Mouse (Mus musculus) limb, embryonic 13.5 days (tissue): ENCODE data around the gene Snx25. TPM values are rescaled to one million over a fixed set of nuclear protein-coding genes. Genes with fewer than 3 reads are reported as not detected.

Source experiments
- ATAC-seq: fragments of 200-750 bp; cut with Nextera tagmentation; 2 replicates; pipeline ENCODE4 v1.8.0; 2017; ENCODE audit warnings: low read depth, moderate number of reproducible peaks, moderate TSS enrichment; ENCODE audit not compliant: low FRiP score
- H3K27ac ChIP-seq: fragments of 300-500 bp; sonication (generic); 2 replicates; pipeline ENCODE4 v1.5.1; 2015; ENCODE audit warnings: inconsistent platforms, mild to moderate bottlenecking, moderate library complexity
- H3K27me3 ChIP-seq: fragments of 300-500 bp; sonication (generic); 2 replicates; pipeline ENCODE4 v1.6.1; 2015; ENCODE audit warnings: mild to moderate bottlenecking, inconsistent platforms
- H3K36me3 ChIP-seq: fragments of 300-500 bp; sonication (generic); 2 replicates; pipeline ENCODE4 v1.6.1; 2015; ENCODE audit warnings: inconsistent platforms, mild to moderate bottlenecking, moderate library complexity
- H3K4me1 ChIP-seq: fragments of 300-500 bp; sonication (generic); 2 replicates; pipeline ENCODE4 v1.6.1; 2015; ENCODE audit warnings: inconsistent platforms
- H3K4me2 ChIP-seq: fragments of 300-500 bp; sonication (generic); replicated peaks from 2 replicates; pipeline ENCODE4 v1.6.1; 2015; ENCODE audit warnings: inconsistent platforms, mild to moderate bottlenecking, moderate library complexity
- H3K4me3 ChIP-seq: fragments of 300-500 bp; sonication (generic); 2 replicates; pipeline ENCODE4 v1.5.1; 2015; ENCODE audit warnings: moderate library complexity, mild to moderate bottlenecking, inconsistent platforms
- H3K9ac ChIP-seq: fragments of 300-500 bp; sonication (generic); 2 replicates; pipeline ENCODE4 v1.6.1; 2015; ENCODE audit warnings: mild to moderate bottlenecking, inconsistent platforms
- H3K9me3 ChIP-seq: fragments of 300-500 bp; sonication (generic); 2 replicates; pipeline ENCODE4 v1.6.1; 2016; ENCODE audit warnings: inconsistent platforms
- WGBS: fragments of 180-500 bp; shearing (Covaris S2); methylation state at CpG from one replicate; pipeline ENCODE4 v1.1.7; 2015; 5-methylcytosine and 5-hydroxymethylcytosine counted together
- polyA plus RNA-seq: library from polyadenylated mRNA; unstranded; fragments of >200 nt; fragmentation: Nextera tagmentation; extraction: Ambion mirVana; gene quantifications from 2 replicates; pipeline ENCODE4 v1.2.1, GENCODE M21; 2015

The Snx25 gene
- polyA plus RNA-seq, 1 experiment from 2014 or later, result 6.6 TPM

DNA sequence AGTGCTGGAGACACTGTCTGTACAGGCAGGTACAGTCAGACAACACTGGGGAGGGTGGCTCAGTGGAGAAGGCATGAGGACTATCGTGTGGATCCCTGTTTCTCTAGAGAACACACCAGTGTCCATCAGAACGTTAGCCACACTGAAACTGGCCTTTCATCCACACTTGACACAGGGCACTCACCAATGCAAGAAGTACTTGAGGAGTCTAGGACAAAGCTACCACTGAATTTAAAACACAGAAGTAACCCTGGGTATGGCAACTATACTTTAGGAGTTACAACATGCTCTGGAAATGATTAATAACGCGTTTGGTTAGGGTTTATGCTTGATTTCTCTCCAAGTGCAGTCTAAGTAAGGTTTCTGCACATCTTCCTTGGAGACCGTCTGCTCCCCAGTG, 79.2 kb downstream of the Snx25 start:
- H3K4me2 ChIP-seq, result no peak overlapping the region
- H3K4me3 ChIP-seq, result no peak overlapping the region
- H3K9me3 ChIP-seq, result no peaks in the 10 kb centered on the region
- no peak for ATAC-seq
- no peak overlapping the region for H3K9ac ChIP-seq
- no peaks in the 10 kb centered on the region for H3K27me3 ChIP-seq
- H3K27ac ChIP-seq, result no peak overlapping the region
- 90% methylated on average over 5 of the region's 5 CpGs for WGBS
- no peaks in the 10 kb centered on the region for H3K4me1 ChIP-seq
- peaks cover 14% of the 10 kb centered on the region for H3K36me3 ChIP-seq

DNA sequence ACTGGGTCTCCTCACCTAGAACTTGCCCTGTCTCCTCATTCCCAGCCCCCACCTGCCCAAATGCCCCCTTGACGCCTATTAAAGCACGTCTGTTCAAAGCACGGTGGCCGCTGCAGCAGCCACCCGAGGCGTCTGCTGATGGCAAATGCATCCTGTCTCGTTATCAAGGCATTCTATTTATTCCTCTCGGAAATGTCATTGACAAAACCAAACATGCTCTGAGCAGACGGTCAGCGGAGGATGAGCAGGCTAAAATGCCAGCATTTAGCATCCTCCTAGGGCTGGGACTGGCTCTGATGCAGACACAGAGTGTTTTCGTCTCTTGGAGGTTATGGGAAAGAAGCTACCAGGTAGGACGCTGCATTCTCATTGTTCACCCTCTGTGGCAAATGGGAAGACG, 111.7 kb downstream of the Snx25 start:
- 53% methylated on average over 13 of the region's 13 CpGs for WGBS
- ATAC-seq, result no peak
- H3K4me2 ChIP-seq, result no peak overlapping the region
- no peaks in the 10 kb centered on the region for H3K9me3 ChIP-seq
- H3K27ac ChIP-seq, result no peak overlapping the region
- peaks cover 39% of the 10 kb centered on the region for H3K36me3 ChIP-seq
- no peaks in the 10 kb centered on the region for H3K4me1 ChIP-seq
- no peak overlapping the region; the same call in 1 of the 2 replicates for H3K9ac ChIP-seq
- no peak overlapping the region for H3K4me3 ChIP-seq
- H3K27me3 ChIP-seq, result no peaks in the 10 kb centered on the region

DNA sequence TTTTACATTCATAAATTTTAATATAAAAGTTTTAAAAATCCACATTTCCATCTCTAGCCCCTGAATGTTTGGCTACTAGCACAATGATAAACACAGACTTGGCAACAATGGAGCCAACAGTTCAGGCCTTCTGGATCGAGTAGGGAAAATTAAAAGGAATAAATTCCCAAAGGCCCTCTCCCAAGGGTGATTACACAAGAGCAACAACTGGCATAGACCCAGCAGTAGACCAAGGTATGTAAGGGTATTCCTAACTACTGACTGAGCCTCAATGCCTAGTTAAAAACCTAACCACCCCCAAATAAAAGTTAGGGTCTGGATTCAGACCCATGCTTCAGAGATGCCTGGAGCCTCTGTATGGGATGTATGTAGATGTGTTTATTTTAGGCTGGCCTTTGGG, 112.3 kb downstream of the Snx25 start:
- 63% methylated on average over 1 of the region's 1 CpGs for WGBS
- no peak overlapping the region for H3K27ac ChIP-seq
- no peak overlapping the region for H3K4me2 ChIP-seq
- H3K27me3 ChIP-seq, result no peaks in the 10 kb centered on the region
- no peaks in the 10 kb centered on the region for H3K4me1 ChIP-seq
- H3K4me3 ChIP-seq, result no peak overlapping the region
- peaks cover 39% of the 10 kb centered on the region for H3K36me3 ChIP-seq
- H3K9ac ChIP-seq, result no peak overlapping the region
- no peak for ATAC-seq
- no peaks in the 10 kb centered on the region for H3K9me3 ChIP-seq

DNA sequence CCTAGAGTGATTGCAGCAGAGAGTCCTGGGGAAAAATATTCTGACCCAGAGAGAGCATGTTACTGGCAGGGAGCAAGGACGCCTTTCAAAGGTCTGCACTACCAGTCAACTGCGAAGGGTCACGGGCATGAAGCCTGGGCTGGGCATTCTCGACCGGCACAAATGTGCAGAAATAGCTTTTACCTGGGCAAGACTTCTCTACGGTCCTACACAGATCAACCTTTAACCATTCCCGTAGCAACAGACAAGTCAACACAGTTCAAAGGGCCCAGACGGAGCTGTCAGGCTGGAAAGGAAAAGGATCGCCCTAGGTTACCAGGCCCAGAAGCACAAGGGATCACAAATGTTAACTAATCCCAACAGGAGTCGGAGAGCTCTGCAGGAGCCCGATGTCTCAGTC, 115.7 kb downstream of the Snx25 start:
- Histone ChIP-seq H3K4me3 (no peak overlapping the region), H3K9ac (no peak overlapping the region), H3K9me3 (no peaks in the 10 kb centered on the region), H3K4me2 (no peak overlapping the region), H3K27ac (no peak overlapping the region), H3K27me3 (no peaks in the 10 kb centered on the region), H3K36me3 (peaks cover 29% of the 10 kb centered on the region), H3K4me1 (peaks cover 5% of the 10 kb centered on the region; the same call in 1 of the 2 replicates)
- WGBS, result 75% methylated on average over 11 of the region's 11 CpGs
- no peak for ATAC-seq

DNA sequence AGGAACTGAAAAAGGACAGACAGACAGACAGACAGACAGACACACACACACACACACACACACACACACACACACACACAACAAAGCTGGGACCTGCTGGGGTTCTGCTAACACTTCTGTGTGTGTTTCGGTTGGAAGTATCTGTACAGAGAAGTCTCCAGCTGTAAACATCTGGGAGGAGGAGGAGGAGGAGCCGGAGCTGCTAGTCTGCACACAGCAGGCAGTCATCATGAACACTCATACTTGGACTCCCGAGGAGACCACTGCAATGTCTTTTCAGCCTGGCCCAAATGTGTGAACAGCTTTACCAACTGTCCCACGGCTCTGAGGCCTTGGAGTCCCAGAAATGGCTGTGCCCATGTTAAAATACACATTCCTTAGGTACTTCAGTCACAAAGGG, 127.6 kb downstream of the Snx25 start:
- no peak overlapping the region for H3K4me3 ChIP-seq
- H3K4me2 ChIP-seq, result no peak overlapping the region
- no peak for ATAC-seq
- WGBS, result 40% methylated on average over 4 of the region's 4 CpGs
- H3K27me3 ChIP-seq, result no peaks in the 10 kb centered on the region
- no peak overlapping the region for H3K9ac ChIP-seq
- no peak overlapping the region for H3K27ac ChIP-seq
- peaks cover 7% of the 10 kb centered on the region; the same call in 1 of the 2 replicates for H3K4me1 ChIP-seq
- no peaks in the 10 kb centered on the region for H3K9me3 ChIP-seq
- no peaks in the 10 kb centered on the region for H3K36me3 ChIP-seq

DNA sequence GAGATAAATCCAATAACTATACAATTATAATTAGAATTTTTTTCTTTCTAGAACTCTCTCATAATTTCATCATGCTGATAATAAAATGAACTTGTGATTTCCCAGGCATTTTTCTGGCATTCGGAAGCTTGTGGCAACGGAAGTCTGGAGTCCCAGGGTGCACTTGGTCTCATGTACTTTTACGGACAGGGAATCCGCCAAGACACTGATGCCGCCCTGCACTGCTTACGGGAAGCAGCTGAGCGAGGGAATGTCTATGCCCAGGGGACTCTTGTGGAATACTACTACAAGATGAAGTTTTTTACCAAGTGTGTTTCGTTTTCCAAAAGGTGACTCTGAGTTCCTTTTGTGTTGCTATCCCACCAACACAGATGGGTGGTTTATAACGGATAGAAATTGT, 129.2 kb downstream of the Snx25 start:
- H3K9me3 ChIP-seq, result no peaks in the 10 kb centered on the region
- no peaks in the 10 kb centered on the region for H3K36me3 ChIP-seq
- ATAC-seq, result no peak
- 91% methylated on average over 9 of the region's 9 CpGs for WGBS
- peaks cover 7% of the 10 kb centered on the region; the same call in 1 of the 2 replicates for H3K4me1 ChIP-seq
- H3K27ac ChIP-seq, result no peak overlapping the region
- no peak overlapping the region for H3K4me3 ChIP-seq
- H3K4me2 ChIP-seq, result no peak overlapping the region
- no peak overlapping the region for H3K9ac ChIP-seq
- H3K27me3 ChIP-seq, result no peaks in the 10 kb centered on the region

DNA sequence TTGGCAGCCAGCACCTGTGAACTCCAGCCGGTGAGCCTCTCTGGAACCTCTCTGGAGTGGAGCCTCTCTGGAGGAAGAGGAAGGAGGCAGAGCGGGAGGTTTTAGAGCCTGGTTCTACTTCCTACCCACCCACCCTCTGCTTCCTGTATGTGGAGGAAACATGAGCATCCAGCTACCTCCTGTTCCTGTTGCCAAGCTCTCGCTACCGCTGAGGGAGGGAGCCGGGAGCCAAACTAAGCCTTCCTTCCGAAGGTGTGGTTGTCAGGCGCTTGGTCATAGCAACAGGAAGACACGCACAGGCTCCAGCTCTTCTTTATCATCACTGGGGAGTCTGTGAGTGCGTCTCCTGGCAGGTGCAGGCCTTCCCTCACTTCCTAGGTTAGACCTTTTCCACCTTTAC, 129.8 kb downstream of the Snx25 start:
- H3K9me3 ChIP-seq, result no peaks in the 10 kb centered on the region
- ATAC-seq, result no peak
- H3K9ac ChIP-seq, result no peak overlapping the region
- H3K4me1 ChIP-seq, result peaks cover 7% of the 10 kb centered on the region; the same call in 1 of the 2 replicates
- no peak overlapping the region for H3K27ac ChIP-seq
- H3K27me3 ChIP-seq, result no peaks in the 10 kb centered on the region
- 83% methylated on average over 9 of the region's 9 CpGs for WGBS
- no peaks in the 10 kb centered on the region for H3K36me3 ChIP-seq
- H3K4me3 ChIP-seq, result no peak overlapping the region
- H3K4me2 ChIP-seq, result no peak overlapping the region

DNA sequence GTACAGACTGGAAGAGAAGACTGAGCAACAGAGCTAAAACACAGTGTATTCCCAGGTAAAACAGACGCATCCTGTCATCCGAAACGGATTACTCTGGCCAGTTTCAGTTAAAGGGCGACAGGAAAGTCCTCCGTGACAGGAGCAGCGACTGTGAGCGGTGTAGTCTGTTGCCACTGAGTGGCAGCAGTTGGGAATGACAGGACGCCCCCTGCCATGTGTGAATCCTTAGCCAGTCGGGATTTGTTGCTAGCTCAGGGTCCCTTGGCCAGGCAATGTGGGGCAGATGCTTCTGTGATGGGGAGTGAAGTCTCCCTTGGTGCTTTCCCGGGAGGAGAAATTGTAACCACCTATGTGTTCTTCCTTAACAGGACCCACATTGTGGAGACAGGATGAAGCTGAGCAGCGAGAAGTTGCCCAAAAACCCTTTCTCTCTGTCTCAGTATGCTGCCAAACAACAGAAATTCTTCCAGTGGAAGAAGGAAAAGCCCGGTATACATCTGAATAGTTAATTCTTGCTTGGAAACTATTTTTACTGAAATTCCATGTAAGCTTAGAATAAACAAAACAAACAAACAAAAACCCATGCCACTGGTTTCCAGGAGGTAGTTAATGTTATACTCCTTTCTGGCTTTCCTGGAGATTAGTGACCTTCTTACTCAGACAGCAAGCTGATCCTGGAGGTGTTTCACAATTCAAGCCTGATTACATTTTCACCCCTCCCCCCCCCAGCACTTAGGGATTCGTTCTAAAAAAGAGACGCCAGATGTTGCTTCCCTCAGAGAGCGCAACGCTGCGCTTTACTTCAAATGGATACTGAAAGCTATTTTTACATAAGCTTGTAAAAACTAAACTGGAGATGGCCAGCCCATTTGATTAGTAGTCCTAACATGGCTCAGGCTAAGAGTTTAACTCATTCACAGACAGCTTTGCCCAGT, 140.9 kb downstream of the Snx25 start:
- peaks cover 14% of the 10 kb centered on the region for H3K4me1 ChIP-seq
- 6% methylated on average over 17 of the region's 17 CpGs for WGBS
- no peaks in the 10 kb centered on the region for H3K9me3 ChIP-seq
- H3K27ac ChIP-seq, result no peak overlapping the region
- no peaks in the 10 kb centered on the region for H3K27me3 ChIP-seq
- H3K4me2 ChIP-seq, result peak overlapping the region; percentile 54
- H3K9ac ChIP-seq, result peak overlapping the region; percentile 45; the same call in 1 of the 2 replicates
- H3K36me3 ChIP-seq, result no peaks in the 10 kb centered on the region
- H3K4me3 ChIP-seq, result peak overlapping the region; percentile 22
- 0 out of 2 replicates have a peak, but pooled peaks have one; percentile 40 for ATAC-seq

DNA sequence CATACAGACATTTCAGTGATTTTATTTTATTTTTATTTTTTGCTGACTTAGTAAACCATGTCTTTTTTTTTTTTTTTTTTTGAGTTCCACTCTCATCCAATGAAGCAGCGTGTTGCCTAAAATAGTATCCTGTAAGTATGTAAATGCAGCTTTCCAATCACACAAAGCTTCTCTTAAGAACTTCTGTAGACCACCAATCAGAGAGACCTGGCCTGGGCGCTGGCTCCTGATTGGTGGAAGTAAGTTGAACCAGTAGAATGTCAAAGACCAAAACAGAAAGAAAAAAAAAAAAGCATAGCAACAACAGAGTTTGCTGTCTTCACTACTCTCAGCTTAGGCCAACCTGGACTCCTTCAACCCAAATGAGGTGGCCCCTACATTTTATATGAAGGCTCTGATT, 141.7 kb downstream of the Snx25 start:
- no peak overlapping the region for H3K27ac ChIP-seq
- no peaks in the 10 kb centered on the region for H3K36me3 ChIP-seq
- H3K9me3 ChIP-seq, result no peaks in the 10 kb centered on the region
- H3K27me3 ChIP-seq, result no peaks in the 10 kb centered on the region
- 57% methylated on average over 2 of the region's 2 CpGs for whole genome bisulfite sequencing
- 0 out of 2 replicates have a peak, but pooled peaks have one; percentile 19 for ATAC-seq
- H3K9ac ChIP-seq, result no peak overlapping the region
- peak overlapping the region; percentile 22 for H3K4me3 ChIP-seq
- H3K4me2 ChIP-seq, result peak overlapping the region; percentile 54
- peaks cover 14% of the 10 kb centered on the region for H3K4me1 ChIP-seq

DNA sequence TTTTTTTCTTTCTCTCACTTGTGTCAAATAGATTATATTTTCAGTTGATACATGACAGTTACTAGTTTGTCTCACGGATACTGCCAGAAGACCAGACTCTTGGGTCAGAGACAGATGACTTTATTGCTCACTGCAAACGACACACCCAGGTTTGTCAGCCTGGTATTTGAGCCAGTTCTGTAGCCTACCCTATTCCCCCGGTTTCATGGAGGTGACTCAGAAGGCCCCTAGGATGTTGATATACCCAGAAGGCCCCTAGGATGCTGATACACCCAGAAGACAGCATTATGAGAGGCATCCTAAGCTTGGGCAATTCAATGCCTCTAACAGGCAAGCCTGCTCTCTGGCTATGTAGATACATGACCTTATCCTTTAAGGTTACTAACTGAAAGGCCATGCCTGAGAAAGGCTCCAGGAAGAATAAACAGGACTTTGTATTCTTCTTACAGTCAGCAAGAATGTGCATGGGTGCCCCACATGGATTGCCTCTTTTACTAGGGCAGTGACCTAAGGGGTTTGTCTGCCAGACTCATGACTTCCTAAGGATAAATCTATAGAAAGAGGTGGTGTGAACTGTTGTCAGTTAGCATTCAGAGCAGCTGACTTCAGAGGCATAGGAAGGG, 144.8 kb downstream of the Snx25 start:
- H3K27me3 ChIP-seq, result no peaks in the 10 kb centered on the region
- H3K9me3 ChIP-seq, result no peaks in the 10 kb centered on the region
- H3K4me3 ChIP-seq, result no peak overlapping the region
- no peak overlapping the region for H3K4me2 ChIP-seq
- no peak for ATAC-seq
- WGBS, result 37% methylated on average over 3 of the region's 3 CpGs
- no peak overlapping the region for H3K27ac ChIP-seq
- no peaks in the 10 kb centered on the region for H3K36me3 ChIP-seq
- H3K9ac ChIP-seq, result no peak overlapping the region
- peaks cover 14% of the 10 kb centered on the region for H3K4me1 ChIP-seq

DNA sequence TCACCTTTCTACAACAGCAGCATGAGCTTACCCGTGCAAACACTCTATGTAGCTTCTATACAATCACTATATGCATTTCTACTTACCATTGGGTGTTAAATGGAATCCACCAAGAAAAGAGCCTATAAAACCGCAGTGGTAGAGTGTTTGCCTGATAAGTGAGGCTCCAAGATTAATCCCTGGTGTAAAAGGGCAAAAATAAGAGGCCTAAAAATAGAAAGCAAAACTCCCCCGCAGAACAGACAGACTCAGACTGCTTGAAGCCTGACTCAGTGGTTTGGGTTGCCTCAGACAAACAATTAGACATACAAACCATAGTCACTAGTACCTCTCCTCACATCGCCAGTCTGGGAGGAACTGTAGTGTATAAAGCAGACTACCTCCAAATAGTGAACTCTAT, 146.4 kb downstream of the Snx25 start, which contains the start of gene Ankrd37:
Gene Ankrd37, minus strand, starts transcription at position 112 of the 400 bp plus-strand sequence.
- no peak for ATAC-seq
- no peaks in the 10 kb centered on the region for H3K36me3 ChIP-seq
- no peaks in the 10 kb centered on the region for H3K9me3 ChIP-seq
- 75% methylated on average over 4 of the region's 4 CpGs for WGBS
- no peak within 1 kb of the TSS for H3K4me2 ChIP-seq
- no peaks in the 10 kb centered on the region for H3K27me3 ChIP-seq
- no peak within 1 kb of the TSS for H3K9ac ChIP-seq
- H3K4me3 ChIP-seq, result no peak within 1 kb of the TSS
- no peak within 1 kb of the TSS for H3K27ac ChIP-seq
- peaks cover 5% of the 10 kb centered on the region for H3K4me1 ChIP-seq
